Mouse (Mus musculus) mesoderm, embryonic 11.5 days (tissue): ENCODE data around the gene P2rx7.
"Not testable (repeated sequence)": the region's sequence is repeated elsewhere in the genome, so short reads cannot be mapped to it uniquely, and the experiment has no call there.

Experiments used
- DNase-seq: peaks from one replicate; pipeline ENCODE4 v3.0.0-alpha.2; 2012; ENCODE audit warnings: low read depth, low spot score

P2rx7 gene

DNA sequence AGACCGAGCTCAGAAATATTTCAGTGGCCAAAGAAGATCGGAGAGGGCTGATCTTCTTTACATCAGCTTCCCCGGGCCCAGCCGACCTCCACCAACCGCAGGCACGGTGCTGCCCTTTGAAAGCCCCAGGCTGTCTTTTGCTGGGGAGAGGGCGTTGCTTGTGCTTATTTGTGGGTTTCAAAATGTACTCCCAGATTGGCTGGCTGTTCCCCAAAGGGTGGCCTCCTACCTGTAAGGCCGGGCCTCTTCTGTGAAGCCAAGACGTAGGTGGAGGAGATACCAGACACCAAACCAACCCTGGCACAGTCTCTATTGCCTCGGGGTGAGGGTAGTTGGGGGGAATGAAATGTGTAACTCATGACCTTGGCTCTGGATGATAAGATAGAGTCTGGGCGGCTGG, 2.3 kb downstream of the P2rx7 start:
- DNase-seq: no peak

DNA sequence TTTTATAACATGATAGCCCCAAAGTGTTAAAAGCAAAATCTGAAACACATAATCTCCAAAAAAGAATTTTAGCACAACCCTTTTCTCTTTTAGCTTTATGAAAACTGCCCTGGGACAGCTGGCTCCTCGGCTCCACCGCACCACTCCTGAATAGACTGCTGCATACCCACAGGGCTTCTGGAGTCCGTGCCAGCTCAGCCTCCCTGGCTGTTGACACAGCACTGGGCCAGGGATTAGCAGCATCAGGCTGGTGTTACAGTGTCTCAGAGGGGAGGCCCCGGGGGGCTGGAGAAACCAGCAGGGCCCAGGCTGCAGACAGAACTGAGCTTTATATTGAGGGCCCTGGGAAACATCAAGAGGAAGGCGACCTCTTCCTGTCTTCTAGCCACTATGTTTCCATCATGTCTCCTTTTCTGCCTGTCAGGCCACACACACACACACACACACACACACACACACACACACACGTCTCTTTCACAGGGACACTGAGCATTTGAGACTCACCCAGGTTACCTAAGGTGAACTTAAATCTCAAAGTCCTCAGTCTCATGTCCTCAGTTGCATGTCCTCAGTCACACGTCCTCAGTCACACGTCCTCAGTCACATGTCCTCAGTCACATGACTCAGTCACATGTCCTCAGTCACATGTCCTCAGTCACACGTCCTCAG, 3.7 kb downstream of the P2rx7 start:
- DNase-seq: no peak

DNA sequence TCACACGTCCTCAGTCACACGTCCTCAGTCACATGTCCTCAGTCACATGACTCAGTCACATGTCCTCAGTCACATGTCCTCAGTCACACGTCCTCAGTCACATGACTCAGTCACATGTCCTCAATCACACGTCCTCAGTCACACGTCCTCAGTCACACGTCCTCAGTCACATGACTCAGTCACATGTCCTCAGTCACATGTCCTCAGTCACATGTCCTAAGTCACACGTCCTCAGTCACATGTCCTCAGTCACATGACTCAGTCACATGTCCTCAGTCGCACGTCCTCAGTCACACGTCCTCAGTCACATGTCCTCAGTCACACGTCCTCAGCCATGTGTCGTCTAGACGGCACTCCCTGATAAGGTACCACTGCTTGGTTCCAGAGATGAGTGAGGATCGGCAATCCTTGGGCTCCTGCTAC, 4.3 kb downstream of the P2rx7 start:
- not testable (repeated sequence) for DNase-seq

DNA sequence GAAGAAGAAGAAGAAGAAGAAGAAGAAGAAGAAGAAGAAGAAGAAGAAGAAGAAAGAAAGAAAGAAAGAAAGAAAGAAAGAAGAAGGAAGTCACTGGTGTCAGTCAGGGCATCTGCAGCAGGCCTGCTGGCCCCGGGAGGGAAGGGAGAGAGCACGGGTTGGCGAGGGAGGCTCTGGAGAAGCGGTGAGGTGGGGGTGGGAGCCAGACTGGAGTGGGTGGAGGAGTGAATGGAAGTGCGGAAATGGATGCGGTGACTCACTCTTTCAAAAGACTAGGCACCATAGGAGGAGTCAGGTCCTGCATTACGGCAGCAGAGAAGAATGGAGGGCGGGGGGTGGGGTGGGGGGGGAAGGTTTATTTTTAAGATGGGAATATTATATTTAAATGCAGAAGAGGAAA, 5.6 kb downstream of the P2rx7 start:
- no peak for DNase-seq

DNA sequence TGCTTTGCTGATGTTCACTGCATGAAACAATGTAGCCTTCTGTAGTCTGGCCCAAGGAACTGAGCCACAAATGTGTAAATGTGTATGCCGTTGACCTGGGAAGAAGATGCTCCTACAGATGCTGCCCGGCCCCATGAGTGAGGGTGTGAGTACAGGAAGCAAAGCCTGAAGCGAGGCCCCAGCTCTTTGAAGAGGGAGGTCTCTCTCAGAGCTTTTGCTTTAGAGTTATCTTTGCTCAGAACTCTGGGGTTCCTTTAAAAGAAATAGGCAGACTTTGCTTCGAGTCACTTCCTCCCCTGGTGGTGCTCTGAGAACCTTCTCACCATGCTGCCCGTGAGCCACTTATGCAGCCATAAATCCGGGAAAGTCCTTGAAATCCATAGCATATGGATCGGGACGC, 6.4 kb downstream of the P2rx7 start:
- no peak for DNase-seq

DNA sequence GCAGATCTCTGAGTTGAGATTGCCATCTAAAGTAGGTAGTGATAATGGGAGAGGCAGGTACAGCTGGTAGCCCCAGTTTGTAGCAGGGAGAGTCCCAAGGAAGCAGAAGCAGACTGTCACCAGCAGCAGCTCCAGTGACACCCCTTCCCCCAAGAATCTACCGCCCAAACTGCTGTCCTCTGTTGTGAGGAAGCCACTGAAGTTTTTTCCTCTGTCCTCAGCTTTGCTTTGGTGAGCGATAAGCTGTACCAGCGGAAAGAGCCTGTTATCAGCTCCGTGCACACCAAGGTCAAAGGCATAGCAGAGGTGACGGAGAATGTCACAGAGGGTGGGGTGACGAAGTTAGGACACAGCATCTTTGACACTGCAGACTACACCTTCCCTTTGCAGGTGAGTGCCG, 8.8 kb downstream of the P2rx7 start:
- DNase-seq: no peak

DNA sequence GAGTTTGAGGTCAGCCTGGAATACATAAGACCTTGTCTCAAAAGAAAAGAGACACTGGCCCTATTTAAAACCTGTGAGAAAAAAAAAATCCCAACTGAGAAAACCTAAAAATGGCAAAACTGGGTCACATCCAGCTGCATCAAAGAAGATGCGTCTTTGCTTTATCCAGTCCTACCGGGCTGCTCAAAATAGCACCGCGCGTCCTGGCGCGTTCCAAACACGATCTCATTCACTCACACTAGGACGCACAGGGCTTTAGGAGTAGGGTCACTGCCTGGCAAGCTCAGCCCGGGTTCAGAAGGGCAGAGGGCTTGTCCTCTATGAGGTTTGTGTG, 9.4 kb downstream of the P2rx7 start:
- DNase-seq: no peak

DNA sequence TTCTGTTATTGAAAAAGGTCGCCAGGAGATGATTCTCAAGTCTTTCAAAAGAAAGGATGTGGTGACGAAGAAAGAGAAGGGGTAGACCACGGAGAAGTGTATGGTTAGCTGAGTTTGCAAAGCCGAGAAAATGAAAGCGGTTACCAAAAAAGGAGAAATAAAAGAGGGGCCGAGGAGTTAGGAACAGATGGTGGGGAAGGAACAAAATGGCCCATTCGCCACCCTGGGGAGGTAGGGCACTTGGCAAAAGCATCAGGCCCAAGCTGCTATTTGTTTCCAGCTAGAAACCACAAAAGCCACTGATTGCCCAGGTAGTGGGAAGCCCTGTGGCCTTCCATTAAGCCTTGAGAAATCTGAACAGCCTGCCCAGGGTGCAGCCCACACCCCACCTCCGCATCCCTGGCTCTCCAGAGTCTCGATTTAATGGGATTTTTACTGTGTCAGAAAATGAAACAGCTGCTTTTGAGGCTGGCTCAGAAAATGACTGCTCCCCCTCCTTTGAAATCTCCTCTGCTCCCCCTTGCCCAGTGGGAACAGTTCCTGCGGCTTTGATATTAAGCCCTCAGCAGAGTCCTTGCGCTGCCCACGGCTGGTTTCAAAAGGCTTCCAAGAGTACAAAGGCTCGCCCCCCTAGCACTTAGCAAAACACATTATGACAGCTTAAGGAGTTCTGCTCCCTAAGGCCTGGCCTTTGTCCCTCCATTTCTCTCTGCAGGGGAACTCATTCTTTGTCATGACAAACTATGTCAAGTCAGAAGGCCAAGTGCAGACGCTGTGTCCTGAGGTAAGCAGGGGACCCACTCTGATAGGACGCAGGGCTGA, 9.9 kb downstream of the P2rx7 start:
- peak; percentile 51 for DNase-seq

DNA sequence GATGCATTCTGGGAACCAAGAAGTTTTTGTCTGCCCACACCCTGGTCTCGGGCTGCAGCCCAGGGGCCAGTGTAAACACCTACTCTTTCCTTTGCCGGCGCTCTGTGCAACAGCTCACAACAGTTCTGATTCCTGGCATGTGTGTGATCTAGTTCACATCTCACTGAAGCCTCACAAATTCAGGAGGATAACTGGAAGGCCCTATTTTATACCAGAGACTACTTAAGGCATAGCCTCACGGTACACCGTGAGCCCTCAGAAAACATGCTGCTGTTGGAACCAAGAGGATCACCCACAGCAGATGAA, 10.5 kb downstream of the P2rx7 start:
- DNase-seq: no peak

DNA sequence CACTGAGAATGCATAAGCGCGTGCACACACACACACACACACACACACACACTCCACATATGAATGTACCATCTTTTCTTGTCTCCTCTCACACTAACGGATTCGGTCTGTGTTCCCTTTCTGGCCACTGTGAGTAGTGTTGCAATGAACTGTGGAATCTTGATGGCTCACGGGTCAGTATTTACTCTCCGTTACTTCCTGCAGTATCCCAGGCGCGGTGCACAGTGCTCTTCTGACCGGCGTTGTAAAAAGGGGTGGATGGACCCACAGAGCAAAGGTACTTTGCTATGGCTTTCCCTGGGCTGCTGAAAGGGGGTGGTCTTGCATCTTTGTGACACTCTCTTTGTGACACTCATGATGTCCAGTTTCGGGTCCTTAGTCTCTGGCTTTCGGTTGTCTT, 13.1 kb downstream of the P2rx7 start:
- DNase-seq: no peak

DNA sequence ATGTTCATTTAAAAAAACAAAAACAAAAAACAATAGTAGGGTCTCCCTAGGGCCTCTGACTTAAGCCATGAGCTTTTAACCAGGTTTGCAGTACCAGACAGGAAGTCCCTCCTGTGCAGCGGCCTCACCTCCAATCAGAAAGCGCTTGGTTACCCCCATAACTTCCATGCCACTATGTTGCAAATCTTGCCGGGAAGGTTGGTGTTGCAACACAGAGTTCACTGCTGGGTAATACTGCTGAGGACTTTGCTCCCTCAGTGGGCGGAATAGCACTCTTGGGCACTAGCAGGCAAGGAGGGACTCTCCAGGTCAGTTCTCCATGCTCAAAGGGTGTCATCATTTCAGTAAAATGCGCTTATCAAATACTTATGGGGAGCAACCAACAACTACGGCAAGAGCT, 18.8 kb downstream of the P2rx7 start:
- DNase-seq: no peak

DNA sequence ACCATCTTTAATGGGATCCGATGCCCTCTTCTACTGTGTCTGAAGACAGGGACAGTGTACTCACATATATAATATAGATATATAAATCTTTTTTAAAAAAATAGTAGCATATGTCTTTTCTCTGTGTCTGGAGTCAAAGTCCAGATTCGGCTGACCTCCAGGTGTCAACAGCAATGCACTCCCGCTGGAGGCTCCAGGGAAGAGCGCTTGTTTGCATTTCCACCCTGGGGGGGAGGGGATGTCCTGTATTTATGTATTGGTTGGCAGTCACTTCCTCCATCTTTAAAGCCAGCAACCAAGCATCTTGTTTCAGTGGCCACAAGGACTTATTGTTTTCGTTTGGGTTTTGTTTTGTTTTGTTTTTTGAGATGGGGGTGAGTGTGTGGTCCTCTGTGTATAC, 21.3 kb downstream of the P2rx7 start:
- no peak for DNase-seq

DNA sequence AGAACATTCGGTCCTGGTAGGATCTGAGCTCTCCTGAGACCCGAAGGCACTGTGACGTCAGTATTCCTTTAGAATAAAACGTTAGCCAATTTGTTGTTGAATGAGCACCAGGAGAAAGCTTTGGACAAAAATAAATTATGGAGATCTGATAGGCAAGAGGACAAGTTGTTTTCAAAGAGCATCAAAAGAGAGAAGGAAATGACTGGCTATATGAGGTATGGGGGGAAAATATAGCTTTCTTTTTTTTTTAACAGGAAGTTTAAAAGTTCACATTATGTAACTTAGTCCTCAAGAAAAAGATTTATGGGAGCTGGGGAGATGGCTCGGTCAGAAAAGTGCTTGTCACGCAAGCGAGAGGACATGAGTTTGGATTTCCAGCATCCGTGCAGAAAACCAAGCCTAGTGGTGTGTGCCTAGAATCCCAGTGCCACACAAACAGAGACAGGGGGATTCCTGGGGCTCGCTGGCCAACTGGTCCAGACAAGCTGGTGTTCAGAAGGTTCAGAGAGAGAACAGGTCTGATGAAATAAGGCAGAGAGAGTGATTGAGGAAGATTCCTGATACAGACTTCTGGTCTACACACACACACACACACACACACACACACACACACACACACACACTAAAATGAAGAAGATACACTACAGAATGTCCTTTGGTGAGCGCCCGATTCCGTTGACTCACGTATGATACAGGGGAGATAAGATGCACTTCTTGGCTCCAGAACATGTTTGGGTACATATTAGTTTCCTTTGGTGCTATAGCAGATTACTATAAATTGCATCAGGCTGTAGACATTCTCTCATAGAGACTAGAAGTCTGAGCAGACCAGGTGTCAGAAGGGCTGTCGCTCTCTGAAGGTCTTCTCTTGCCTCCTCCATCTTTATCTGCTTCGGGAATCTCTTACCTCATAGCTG, 25.5 kb downstream of the P2rx7 start:
- no peak for DNase-seq

DNA sequence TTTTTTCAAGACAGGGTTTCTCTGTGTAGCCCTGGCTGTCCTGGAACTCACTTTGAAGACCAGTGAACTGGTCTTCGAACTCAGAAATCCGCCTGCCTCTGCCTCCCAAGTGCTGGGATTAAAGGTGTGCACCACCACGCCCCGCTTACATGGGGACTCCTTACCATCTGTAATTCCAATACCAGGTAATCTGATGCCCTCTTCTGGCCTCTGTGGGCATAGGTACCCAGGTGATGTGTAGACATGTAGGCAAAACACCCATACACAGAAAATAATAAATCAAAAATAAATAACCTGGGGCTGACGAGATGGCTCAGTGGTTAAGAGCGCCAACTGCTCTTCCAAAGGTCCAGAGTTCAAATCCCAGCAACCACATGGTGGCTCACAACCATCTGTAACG, 27.9 kb downstream of the P2rx7 start:
- DNase-seq: not testable (repeated sequence)

DNA sequence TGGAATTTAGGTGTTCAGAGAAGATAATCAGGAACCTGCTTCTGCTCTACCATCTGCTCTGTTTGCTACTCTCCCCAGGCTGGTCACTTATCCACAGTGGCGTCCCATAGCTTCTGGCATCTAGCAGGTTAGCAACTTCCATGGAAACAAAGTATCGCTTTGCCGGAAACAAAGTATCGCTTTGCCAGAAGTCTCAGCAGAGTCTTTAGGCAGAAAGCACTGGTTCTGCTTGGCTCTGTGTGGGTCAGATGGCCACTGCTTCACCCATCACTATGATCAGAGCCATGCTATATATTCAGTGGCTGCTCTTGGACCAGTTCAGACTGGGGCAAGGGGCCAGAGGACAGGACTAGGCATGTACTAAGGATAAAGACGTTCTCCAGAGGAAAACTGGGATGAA, 28.6 kb downstream of the P2rx7 start:
- no peak for DNase-seq

DNA sequence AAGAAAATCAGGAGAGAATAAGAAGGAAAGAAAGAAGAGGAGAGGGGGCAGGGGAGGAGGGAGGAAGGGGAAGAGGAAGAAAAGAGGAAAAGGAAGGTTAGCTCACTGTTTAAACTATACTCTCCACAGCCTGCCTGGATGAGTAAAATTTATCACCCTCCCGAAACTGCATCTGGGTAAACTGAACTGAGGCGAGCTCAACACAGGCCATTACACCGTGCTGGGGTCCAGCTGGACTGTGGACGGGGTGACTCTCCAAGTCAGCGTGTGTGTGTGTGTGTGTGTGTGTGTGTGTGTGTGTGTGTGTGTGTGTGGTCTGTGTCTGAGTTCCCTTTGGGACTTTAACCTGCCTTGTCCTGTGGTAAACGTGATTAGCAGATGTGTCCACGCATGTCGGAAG, 32.3 kb downstream of the P2rx7 start:
- DNase-seq: peak; percentile 30

DNA sequence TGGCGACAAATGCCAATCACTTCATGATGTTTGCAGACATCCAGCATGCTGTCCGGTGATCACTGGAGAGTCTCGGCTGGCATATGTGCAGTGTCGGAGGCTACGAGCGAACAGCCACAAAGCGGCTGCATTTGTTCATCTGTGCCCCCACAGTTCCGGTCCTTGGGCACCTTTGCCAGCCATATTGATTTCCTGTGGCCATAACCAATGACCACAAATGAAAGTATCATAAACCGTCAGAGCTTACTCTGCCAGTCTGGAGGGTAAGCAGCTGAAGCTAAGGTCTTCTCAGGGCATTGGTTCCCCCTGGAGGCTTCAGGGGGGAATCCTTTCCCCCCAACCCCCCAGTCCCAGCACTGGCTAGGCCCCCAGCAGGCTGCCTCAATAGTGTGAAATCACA, 34.3 kb downstream of the P2rx7 start:
- DNase-seq: no peak

DNA sequence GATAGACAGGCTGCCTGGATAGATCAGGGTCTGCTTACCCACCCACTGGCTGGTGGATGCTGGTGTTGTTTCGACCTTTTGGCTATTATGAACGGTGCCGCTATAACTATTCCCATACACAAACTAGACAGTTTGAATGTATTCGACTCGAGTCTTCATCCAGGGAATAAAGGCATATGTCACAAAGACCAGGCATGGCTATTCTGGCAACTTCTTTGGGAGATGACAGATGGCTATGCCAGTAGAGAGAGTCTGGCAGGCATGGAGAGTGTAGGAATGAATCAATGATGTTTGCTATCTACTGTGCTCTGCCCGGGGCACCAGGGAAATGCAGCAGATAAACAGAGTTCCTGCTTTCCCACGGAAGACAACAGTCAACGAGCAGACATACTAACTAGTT, 36.2 kb downstream of the P2rx7 start:
- no peak for DNase-seq

DNA sequence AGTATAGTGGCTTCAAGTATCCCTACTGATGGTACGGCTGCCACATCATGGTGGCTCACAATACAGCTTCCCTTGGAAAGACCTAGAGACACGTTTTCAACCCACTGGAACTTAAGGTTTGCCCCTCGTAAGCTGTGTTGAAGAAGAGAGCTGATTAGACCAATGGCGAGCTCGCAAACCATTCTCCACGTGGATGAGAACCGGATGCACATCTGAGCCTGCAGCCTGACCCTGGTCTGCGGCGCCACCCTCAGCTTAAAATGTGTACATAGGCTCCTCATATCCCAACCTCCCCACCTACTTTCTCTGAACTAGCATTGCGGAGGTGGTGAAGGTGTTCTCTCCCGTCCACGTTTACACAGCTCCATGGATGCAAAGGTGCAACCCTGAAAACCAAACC, 37.6 kb downstream of the P2rx7 start:
- no peak for DNase-seq

DNA sequence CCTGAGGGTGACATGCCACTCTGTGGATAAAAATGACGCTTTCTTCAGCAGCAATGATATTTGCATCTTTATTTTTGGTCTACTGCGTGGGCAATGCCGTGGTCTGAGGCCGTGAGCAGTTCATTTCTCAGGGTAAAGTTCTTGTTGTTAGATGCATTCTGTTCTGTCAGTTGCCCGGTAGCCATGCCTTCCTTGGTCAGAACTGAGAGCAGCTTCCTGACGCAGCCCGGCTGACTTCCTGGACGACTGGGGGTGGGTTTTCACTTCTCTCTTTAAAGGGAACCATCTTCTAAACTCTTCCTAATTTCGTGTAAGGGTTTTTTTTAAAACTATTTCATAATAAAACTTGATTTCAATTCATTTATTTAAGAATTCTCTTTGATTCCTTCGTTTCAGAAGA, 40.2 kb downstream of the P2rx7 start:
- DNase-seq: no peak

DNA sequence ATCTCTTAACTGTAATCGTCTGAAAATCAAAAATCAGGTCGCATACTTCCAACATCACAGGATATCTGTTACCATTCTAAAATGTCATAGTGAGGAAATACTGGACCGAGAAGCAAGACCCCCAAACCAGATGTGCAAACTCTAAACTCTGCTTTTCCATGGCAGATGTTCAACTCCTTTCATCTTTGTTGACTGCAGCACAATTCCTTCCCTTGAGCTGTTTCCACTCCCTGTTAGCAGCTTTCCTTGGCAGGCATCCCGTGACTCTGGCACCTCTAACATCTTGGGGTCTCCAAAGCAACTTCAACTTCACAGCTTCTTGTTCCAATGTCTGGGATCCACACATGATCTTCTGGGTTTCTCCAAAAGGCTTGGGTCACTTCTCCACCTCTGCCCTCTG, 43.7 kb downstream of the P2rx7 start:
- no peak for DNase-seq

DNA sequence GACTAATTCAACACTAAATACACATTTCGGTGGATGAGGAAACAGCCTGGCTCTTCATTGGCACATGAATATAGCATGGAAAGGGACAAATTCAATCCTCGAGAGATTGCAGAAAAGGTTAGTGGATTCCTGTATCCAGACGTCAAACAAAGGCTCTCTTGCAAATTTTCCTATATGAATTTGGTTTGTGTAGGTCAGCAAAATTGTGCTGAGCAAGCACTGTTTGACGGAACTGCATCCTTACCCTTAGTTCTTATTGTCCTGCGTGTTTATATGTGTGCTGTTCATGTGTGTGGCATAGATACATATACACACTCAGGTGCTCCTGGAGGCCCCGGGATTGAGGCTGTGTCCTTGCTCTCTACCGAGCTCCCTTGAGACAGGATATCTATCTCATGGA, 45.4 kb downstream of the P2rx7 start:
- no peak for DNase-seq

DNA sequence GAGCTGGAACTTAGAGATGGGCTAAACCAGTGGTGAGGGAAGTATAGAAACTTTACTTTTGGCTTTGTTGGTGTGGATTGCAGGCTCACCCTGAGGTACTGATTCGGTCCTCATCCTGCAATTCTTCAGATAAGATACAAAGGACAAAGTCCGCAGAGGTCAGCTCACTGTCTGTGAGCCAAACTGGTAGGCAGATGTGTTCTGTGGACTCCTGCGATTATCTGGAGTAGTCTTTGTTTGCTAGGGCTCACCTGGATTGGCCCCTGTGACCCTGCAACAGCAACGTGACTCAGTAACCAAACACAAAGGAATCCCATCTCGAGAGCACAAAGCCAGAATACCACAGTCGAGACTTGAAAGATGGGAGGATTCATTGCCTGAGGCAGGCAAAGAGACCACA, 46.8 kb downstream of the P2rx7 start:
- no peak for DNase-seq
